Mouse (Mus musculus) granulocyte monocyte progenitor cell, adult 5-6 weeks (primary cell): ENCODE results near the gene Ptprg. TPM values are rescaled to one million over a fixed set of nuclear protein-coding genes. Genes with fewer than 3 reads are reported as not detected.

Experiments
- ATAC-seq: replicated peaks from 2 replicates; pipeline ENCODE4 v1.8.0; 2016; ENCODE audit warnings: mild to moderate bottlenecking, moderate TSS enrichment, inconsistent platforms; ENCODE audit not compliant: poor library complexity, severe bottlenecking
- total RNA-seq, 2 experiments: library from RNA; stranded (forward) in 1 of 2; stranded (reverse) in 1 of 2; fragments of 200-712, 200-1000 nt in 1 of 2; fragments of >200 nt in 1 of 2; fragmentation: Nextera tagmentation in 1 of 2; gene quantifications; 2 replicates each; pipeline ENCODE4 v1.2.3; 2014 to 2017

Ptprg gene
- total RNA-seq, 2 experiments from 2014 or later = not detected

DNA sequence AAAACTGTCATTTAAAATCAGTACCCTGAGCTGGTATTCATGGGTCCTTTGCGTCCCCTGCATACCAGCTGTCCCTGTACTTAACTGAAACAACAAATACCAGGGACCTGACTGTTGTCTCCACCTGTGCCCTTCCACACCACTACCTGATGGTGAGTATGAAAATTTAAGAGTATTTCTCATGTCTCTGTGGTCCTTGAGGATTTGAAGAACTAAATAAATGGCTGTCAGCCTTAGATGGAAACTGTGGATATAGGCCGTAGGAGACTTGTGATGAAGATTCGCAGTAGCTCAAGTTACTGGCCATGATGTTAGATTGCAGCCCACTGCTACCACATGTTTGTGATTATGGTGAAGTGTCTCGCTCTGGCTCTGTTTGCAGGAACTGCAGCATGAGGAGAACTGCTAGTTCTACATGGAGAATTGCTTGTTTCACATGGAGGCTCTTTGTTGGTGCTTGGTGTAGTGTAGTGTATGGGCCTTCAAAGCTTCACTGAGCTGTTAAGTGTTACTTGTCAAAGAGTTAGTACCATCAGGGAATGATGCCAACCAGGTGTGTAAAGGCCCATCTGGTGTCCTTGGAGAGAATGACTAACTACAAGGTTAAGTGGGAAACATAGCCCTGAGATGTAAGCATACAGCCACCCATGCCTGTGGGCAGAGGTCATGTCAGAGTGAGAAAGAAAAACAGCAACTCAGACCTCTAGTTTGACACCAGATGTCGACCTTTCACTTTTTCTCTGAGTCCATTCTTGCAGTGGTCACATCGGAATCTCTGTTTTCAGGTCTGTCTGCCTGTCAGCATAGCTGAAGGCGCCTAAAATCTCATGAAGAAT lies 518.9 kb downstream of the Ptprg start:
- no peak for ATAC-seq

DNA sequence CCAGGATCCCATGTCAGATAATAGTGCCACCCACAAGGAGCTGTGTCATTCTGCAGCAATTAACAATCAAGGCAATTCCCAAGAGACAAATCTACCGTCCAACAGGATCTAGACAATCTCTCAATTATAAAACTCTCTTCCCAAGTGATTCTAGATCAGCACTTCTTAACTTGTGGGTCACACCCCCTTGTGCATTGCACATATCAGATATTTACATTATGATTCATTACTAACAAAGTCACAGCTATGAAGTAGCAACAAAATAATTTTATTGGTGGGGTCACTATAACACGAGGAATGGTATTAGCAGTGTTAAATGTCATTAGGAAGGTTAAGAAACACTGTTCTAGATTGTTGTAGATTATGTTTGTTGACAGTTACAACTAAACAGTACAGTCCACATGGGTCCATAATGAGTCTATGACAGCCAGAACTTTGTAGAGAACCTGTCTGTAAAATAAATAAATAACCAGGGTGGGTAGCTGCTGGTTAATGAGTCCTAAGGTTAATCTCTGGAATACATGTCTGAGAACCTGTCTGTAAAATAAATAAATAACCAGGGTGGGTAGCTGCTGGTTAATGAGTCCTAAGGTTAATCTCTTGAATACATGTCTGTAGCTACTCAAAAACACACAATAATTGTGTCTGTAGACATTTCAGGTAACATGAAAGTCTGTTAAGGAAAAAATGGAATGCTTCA lies 520.2 kb downstream of the Ptprg start:
- ATAC-seq = no peak

- no peak for ATAC-seq
Measured at GRCm38 (mm10) chr14:12077193-12077592, 523.9 kb downstream of the Ptprg start.

DNA sequence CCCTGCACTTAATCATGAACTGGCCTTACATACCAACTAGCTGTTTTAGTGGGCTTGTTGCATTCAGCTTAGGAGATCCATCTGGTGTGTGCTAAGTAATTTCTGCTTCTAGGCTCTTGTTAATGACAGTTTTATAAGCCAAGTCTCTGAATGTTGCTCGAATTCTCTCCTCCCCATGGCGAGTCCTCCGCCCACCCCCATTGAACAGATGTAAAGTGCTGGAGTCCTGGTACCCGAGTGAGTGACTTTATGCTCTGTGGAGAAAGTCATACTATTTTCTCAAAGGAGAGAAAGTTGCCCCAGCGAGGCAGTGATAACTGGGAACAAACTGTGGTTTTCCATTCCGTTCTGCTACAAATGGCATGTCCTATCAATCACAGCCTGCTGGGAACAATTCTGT lies 525.9 kb downstream of the Ptprg start:
- ATAC-seq = no peak

DNA sequence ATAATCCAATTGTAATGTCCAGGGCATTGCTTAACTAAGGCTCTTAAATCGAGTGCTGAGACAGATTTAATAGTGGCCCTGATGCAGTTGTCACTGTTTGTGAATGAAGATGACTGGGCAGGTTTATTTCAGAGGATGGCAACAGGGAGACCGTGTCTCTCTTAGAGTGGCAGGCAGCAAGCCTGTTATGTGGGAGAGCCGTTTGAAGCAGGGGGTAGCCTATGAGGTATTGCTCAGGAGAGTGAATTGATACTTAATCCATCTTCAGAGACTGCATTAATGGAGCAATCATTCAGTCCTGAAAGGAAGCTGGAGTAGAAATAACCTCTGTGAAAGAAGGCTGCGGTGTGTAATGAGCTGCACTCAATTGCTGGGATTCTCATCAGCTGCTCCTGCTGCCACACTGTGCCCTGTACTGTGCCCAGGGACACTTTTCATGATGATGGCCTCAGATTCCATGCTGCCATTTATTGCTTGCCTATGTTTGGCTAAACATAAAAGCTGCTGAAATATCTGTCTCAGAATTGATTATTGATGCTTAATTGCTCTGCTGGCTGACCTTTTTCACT lies 526.6 kb downstream of the Ptprg start:
- ATAC-seq = no peak

DNA sequence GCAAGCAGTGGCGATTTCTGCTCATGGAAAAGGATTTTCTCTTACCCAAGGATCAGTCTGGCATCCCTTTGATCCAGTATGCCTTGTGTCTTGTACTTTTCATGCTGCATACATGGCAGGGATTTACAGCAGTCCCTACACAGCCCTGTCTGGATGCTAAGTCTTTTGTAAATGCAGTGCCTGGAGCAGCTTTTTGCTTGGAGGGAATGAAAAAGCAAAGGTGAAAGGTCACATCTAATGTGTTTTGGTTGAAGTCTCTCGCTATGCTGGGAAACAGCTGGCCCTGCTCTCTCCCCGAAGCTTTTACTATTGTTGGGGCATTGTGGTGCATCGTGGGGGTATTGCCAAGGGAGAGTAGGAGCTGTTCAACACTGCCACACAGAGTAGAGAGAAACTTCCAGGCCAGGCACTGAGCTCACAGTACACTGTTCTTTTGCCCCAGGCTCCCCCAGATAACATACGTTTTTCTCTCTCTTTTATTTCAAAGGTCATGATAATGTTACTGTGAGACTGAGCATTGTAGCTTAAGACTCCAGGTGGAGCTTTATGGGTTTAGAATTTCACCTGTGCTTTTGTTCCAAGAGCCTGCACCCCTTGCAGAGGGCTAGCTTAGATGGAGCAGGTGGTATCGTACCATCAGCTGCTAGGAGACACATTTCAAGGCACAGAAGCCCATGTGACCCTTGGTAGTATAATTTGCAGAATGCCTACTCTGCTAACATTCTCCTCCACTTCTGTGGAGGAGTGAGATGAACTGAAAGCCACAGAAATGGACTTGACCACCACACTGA lies 529.0 kb downstream of the Ptprg start:
- no peak for ATAC-seq

DNA sequence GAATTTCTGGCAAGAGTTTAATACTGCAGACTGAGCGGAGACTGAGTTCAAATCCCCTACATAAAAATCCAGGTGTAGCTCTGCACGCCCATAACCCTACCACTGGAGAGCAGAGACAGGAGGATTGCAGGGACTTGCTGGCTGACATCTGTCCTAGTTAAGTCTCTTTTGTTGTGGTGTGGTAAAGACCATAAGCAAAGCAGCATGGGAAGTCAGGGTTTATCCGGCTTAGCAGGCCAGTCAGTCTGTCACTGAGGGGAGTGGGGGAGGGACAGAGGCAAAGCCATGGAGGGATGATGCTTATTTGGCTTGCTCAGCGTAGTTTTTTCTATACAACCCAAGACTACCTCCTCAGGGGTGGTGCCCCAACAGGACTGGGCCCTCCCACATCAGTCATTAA lies 530.7 kb downstream of the Ptprg start:
- no peak for ATAC-seq

DNA sequence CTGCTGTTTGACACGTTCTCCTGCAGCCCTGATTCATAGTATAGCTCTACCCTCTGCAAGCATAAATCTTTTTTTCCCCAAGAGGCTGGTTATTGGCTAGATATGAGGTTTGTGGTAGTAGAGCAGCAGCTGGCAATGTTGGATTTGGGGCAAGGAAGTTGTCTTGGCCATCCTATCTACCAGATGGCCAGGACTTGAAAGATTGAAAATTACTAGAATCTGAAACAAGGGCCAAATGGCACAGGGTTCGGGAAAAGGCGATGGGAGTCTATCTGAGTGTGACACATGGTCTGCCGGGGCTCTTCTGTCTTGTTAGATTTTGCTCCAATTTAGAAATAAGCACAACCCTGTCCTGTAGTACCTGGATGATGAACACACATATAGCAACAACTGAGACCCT lies 531.7 kb downstream of the Ptprg start:
- no peak for ATAC-seq

GRCm38 (mm10) chr14:12086167-12086566 lies 532.8 kb downstream of the Ptprg start:
- no peak for ATAC-seq

GRCm38 (mm10) chr14:12089954-12090353 lies 536.6 kb downstream of the Ptprg start:
- no peak for ATAC-seq

DNA sequence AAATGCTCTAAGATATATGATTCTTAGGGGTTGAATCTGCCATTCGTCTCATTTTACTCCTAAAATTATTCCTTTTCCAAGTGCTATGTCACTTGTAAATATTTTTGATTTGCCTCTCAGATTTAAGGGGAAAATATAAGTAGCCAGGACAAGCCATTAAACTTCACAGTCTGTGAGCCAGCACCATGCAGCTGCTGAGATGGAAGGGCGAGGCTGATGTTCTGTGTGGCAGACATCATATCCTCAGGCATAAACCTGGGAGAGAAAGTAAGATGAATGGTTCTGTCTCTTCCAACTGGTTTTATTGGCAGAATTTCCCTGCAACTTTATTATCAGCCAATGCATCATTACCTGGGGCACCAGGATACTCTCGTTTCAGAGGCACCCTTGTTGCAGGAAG lies 538.4 kb downstream of the Ptprg start:
- ATAC-seq = no peak

DNA sequence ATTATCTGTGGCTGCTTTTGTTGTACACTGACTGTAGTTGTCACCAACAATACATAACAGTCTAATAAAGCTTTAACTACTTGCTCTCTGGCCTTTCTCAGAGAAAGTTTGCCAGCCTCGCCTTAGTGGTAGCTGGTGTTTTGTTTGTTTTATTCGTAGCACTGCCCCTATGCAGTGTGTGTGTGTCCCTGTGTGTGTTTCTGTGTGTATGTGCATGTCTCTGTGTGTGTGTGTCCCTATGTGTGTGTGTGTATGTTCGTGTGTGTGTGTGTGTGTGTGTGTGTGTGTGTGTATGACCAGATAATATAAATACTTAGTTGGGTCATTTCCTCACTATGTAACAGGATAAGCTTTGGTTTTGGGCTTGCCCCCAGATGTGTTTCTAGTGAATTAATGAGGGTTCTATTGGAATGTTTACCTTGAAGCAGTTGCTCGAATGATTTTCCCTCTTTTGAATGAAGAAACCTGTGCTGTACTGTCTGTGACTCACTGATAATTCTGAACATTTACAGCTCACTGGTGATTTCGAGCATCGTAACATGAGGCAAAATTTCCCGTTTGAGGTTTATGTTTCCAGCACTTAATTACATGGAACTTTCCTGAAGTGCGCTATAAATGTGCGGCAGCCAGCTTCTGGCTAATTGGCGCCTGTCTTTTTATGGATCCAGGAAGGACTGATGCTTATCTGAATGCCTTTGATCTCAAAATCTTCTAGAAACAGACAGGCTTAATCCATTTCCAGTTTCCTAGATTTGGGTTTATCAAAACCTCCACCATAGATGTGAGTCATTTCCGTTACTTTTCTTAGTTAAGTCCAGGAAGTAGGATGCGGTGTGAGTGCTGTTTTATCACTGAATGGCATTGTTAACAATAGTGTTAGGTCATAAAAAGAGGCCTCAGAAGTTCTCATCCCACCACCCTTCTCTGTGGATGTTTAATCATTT lies 546.3 kb downstream of the Ptprg start:
- no peak for ATAC-seq

DNA sequence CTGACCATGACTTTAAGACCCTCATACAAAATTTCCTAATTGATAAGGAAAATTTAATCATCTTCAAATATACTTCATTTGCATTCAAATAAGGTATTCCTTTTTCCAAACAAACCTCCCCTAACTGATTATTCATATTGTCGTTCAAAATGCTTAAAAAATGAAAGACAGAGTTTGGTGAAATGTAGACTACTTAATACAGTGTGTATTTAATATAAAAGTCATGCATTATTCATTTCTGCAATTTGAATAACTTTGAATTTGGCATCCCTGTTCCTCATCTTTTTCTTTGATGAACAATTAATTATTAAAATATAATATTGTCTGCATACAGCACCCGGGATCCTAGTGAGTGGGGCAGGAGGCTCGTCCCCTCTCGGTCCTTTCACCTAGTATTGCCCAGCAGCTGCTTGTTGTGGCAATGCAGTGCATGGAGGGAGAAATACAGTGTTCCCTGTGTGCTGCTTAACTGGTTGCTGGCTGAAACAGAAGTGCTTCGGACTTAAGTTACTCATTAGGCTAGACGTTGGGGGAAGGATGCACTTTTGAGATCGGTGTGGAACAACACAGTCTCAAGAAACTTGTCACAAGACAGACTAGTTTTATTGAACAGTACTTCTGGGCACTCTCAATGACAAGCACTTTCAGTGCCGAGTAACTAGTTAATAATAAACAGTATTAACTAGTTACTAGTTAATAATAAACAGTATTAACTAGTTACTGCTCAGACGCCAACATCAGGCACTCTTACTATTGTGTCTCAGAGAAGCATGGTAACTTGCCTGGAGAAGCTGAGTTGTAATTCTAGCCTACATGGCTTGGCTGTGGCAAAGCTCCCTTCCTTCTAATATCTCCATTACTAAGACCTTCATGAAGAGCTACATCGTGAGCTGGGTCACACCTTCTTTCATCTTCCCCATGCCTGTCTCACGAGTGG lies 549.3 kb downstream of the Ptprg start:
- ATAC-seq = no peak

GRCm38 (mm10) chr14:12104297-12105155 lies 551.2 kb downstream of the Ptprg start:
- ATAC-seq = no peak

- ATAC-seq = no peak
Measured at GRCm38 (mm10) chr14:12105156-12105430, 551.8 kb downstream of the Ptprg start.

DNA sequence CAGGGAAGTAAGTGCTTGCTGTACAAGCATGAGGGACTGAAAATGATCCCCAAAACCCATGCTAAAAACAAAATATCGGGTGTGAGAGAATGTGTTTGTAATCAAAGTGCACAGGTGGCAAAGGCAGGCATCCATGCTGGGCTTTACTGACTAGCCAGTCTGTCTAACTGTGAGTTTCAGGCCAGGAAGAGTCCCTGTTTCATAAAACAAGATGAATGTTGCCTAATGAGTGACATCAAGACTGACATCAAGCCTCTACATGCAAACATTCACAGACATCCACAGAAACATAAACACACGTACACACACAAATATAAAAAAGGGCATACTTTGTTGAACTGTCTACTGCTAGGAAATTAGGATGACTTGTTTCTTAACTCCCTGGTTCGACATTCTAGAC lies 552.3 kb downstream of the Ptprg start:
- ATAC-seq = no peak

GRCm38 (mm10) chr14:12107459-12107858 lies 554.1 kb downstream of the Ptprg start:
- ATAC-seq = no peak

GRCm38 (mm10) chr14:12107991-12108390 lies 554.7 kb downstream of the Ptprg start:
- no peak for ATAC-seq
